ENCODE assay signal across 7 mouse cellular contexts in the genomic region with DNA sequence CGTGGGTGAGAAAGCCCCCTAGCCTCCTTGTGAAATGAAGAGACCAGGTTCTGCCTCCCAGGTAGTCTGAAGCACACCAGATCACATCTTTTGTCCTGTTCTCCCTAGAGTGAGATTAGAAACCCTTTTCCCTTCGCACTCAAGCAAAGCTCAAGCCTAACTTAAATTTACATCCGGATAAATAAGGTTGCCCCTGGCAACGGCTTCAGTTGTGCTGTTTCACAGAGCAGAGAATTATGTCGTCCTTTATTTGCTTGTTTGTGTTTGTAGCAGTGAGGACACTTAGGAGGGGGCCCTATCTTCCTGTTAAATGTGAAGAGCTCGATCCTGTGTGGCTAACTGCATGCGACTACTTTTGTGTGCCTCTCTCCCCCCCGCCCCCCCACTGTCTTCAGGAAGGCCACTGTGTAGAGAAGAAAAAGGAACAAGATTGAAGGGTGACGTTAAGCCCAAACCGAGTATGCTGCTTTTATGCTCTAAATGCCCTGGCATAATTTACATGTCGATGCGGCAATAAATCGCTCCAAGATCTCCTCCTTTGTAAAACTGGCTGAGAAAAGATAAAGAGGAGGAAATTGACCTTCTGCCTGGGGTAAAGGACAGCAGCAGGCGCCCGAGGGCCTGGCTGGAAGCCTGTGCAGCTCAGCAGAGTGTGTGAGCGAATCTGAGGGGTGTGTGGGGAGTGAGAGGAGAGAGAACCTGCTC.
DNase-seq lines count a peak whose midpoint lies in the region; ATAC-seq and TF ChIP-seq lines count a peak whose summit lies in the region.

No protein-coding gene starts in this region.

- no peaks in the 10 kb centered on the region for H3K36me3 ChIP-seq in embryonic facial prominence, embryonic 12.5 days
- H3K36me3 ChIP-seq in kidney, adult 2 months (ENCODE audit: control insufficient read depth, insufficient read depth, low read length) = no peaks in the 10 kb centered on the region
- H3K36me3 ChIP-seq in neural tube, embryonic 11.5 days (ENCODE audit: control insufficient read depth, insufficient read depth, low read length) = no peaks in the 10 kb centered on the region

- no peak overlapping the region for H3K9ac ChIP-seq in embryonic facial prominence, embryonic 12.5 days
- H3K9ac ChIP-seq in neural tube, embryonic 11.5 days (ENCODE audit: low read length) = no peak overlapping the region

- H3K4me3 ChIP-seq in embryonic facial prominence, embryonic 12.5 days = no peak overlapping the region
- H3K4me3 ChIP-seq in kidney, adult 2 months (ENCODE audit: insufficient read depth, low read depth, low read length) = no peak overlapping the region
- H3K4me3 ChIP-seq in neural tube, embryonic 11.5 days (ENCODE audit: low read depth, low read length) = no peak overlapping the region

- 15% methylated on average over 16 of the region's 16 CpGs for WGBS in embryonic facial prominence, embryonic 12.5 days
- WGBS in kidney, adult 2 months = 15% methylated on average over 16 of the region's 16 CpGs
- WGBS in neural tube, embryonic 11.5 days = 6% methylated on average over 16 of the region's 16 CpGs

- 0 out of 2 replicates have a peak overlapping the region, but pooled peaks have one; percentile 11 for H3K27ac ChIP-seq in embryonic facial prominence, embryonic 12.5 days
- H3K27ac ChIP-seq in kidney, adult 2 months (ENCODE audit: insufficient read depth, low read depth, low read length) = no peak overlapping the region
- H3K27ac ChIP-seq in neural tube, embryonic 11.5 days (ENCODE audit: low read depth, low read length) = peak overlapping the region; percentile 55; the same call in 1 of the 2 replicates

- ATAC-seq in embryonic facial prominence, embryonic 12.5 days (ENCODE audit: insufficient number of reproducible peaks, insufficient read depth, low FRiP score, low TSS enrichment) = no peak
- ATAC-seq in neural tube, embryonic 11.5 days (ENCODE audit: insufficient read depth, low FRiP score, low TSS enrichment) = peak; percentile 85

- peak; percentile 51 for DNase-seq in ES-CJ7 (ENCODE audit: low read depth, low spot score)
- DNase-seq in adrenal gland, adult 8-10 months = peak; percentile 26
- peak; percentile 41 for DNase-seq in kidney, adult 2 months
- peak; percentile 56 for DNase-seq in neural tube, embryonic 11.5 days (ENCODE audit: low spot score)
- no peak for DNase-seq in layer of hippocampus, adult 11-12 months (ENCODE audit: low spot score)
- DNase-seq in urinary bladder, postnatal 4 days (ENCODE audit: low spot score in 2 of 2) = no peak

- H3K4me2 ChIP-seq in embryonic facial prominence, embryonic 12.5 days (replicated peaks) = no peak overlapping the region
- H3K4me2 ChIP-seq in neural tube, embryonic 11.5 days (ENCODE audit: low read depth) = no peak overlapping the region; the same call in none of the 2 replicates

- H3K9me3 ChIP-seq in embryonic facial prominence, embryonic 12.5 days = no peaks in the 10 kb centered on the region
- no peaks in the 10 kb centered on the region for H3K9me3 ChIP-seq in neural tube, embryonic 11.5 days (ENCODE audit: control insufficient read depth, low read length)

- no peaks in the 10 kb centered on the region for H3K27me3 ChIP-seq in embryonic facial prominence, embryonic 12.5 days
- H3K27me3 ChIP-seq in kidney, adult 2 months (replicated peaks; ENCODE audit: control insufficient read depth, insufficient read depth, low read length) = no peaks in the 10 kb centered on the region
- 0 out of 2 replicates have a peak, but pooled peaks cover 2% of the 10 kb centered on the region for H3K27me3 ChIP-seq in neural tube, embryonic 11.5 days (ENCODE audit: control insufficient read depth, insufficient read depth, low read length)

- H3K4me1 ChIP-seq in embryonic facial prominence, embryonic 12.5 days = peaks cover 42% of the 10 kb centered on the region
- no peaks in the 10 kb centered on the region for H3K4me1 ChIP-seq in kidney, adult 2 months (ENCODE audit: control insufficient read depth, insufficient read depth, low read length)
- H3K4me1 ChIP-seq in neural tube, embryonic 11.5 days (ENCODE audit: control insufficient read depth, insufficient read depth, low read length) = peaks cover 37% of the 10 kb centered on the region

- TF ChIP-seq CTCF in kidney, adult 2 months (conservative IDR thresholded peaks at IDR 0.05; ENCODE audit: insufficient read depth, insufficient read length, low read depth, low read length) = no peak

- TF ChIP-seq POLR2A in kidney, adult 2 months (IDR thresholded peaks at IDR 0.05; ENCODE audit: low read depth, low read length) = no peak

Comparison
In these comparisons a context has a peak if more than half of its experiments do, and no peak if none do; other contexts are left out.
1. DNase-seq: peak in ES-CJ7 (single experiment), adrenal gland, adult 8-10 months (single experiment), kidney, adult 2 months (single experiment) and neural tube, embryonic 11.5 days (single experiment); none in layer of hippocampus, adult 11-12 months (single experiment) and urinary bladder, postnatal 4 days (0 of 2).